Mouse (Mus musculus): ENCODE data around the gene Gng10.

- no peak for TF ChIP-seq POLR2A (IDR thresholded peaks at IDR 0.05; ENCODE audit: extremely low read depth, insufficient read depth, low read length)
- no peak for TF ChIP-seq CTCF (IDR thresholded peaks at IDR 0.05; ENCODE audit: extremely low read depth, insufficient read depth, low read length)
Measured at GRCm38 (mm10) chr4:59083430-59083829, 48.5 kb downstream of the Gng10 start.

All from cortical plate, adult 2 months (tissue).